Mouse (Mus musculus) embryonic fibroblast, embryonic 13.5 days (primary cell): ENCODE data around the gene Ywhag.

Experiments used
- CTCF ChIP-seq: IDR thresholded peaks from 2 replicates; pipeline ENCODE4 v1.5.1; 2011; ENCODE audit warnings: mild to moderate bottlenecking, control low read depth, low read length, moderate library complexity, borderline replicate concordance; ENCODE audit not compliant: insufficient read depth
- POLR2A ChIP-seq: IDR thresholded peaks from 2 replicates; pipeline ENCODE4 v1.6.1; 2011; ENCODE audit warnings: low read depth, mild to moderate bottlenecking, control low read depth, low read length, moderate library complexity

DNA sequence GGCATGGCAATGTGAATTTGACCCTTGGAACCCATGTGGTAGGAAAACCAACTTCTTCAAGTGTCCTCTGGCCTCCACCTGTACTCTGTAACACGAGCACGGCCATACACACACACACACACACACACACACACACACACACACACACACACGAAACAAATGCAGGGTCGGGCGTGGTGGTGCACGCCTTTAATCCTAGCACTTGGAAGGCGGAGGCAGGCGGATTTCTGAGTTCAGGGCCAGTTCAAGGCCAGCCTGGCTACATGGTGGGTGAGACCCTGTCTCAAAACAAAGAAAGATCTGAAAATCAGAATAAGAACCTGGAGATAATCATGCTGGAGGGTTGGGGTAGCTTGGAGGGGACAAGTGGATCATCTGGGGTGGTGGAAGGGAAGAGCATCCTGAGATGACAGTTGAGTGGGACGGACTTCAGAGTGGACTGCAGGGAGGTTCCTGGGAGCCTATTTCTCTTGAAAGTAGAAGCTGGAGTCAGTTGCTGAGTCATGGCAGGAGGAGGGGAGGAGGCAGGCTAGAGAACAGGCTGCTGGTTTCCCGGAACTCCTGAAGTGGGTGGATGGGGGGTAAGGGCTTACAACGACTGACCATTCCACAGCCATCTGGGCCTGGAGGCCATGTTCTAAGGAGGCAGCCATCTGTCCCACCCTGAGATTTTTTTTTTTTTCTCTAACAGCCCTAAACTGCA, 16.4 kb upstream of the Ywhag start:
- TF ChIP-seq POLR2A (no peak), CTCF (no peak)
